Mouse (Mus musculus) lung, postnatal 0 days (tissue): Measurements from ENCODE around the gene Ccdc58.
"Not testable (repeated sequence)": the region's sequence is repeated elsewhere in the genome, so short reads cannot be mapped to it uniquely, and the experiment has no call there.

Source experiments
- CTCF ChIP-seq: IDR thresholded peaks from 2 replicates; pipeline ENCODE4 v1.5.1; 2016; ENCODE audit warnings: antibody characterized with exemption, mild to moderate bottlenecking
- EP300 ChIP-seq: IDR thresholded peaks from 2 replicates; pipeline ENCODE4 v1.6.1; 2016; ENCODE audit warnings: antibody characterized with exemption, mild to moderate bottlenecking, control low read depth

DNA sequence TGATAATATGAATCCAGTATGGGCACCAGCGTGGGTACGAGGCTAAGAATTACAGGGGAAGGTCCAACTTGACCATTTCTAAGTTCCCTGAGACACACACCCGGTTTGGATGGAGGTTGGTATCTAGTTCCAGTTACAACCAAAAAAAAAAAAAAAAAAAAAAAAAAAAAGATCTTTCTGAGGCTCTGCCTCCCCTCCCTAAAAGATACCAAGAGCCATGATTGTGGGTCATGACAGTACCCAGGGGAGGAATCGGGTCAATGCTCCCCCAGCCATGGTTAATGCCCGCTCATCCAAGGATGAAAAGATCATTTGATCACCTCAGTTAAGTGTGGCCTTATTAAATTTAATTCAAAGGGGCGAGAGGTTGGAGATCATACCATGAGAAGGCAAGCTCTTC lies 44.3 kb downstream of the Ccdc58 start:
- not testable (repeated sequence) for TF ChIP-seq CTCF, EP300
